In the genomic region with DNA sequence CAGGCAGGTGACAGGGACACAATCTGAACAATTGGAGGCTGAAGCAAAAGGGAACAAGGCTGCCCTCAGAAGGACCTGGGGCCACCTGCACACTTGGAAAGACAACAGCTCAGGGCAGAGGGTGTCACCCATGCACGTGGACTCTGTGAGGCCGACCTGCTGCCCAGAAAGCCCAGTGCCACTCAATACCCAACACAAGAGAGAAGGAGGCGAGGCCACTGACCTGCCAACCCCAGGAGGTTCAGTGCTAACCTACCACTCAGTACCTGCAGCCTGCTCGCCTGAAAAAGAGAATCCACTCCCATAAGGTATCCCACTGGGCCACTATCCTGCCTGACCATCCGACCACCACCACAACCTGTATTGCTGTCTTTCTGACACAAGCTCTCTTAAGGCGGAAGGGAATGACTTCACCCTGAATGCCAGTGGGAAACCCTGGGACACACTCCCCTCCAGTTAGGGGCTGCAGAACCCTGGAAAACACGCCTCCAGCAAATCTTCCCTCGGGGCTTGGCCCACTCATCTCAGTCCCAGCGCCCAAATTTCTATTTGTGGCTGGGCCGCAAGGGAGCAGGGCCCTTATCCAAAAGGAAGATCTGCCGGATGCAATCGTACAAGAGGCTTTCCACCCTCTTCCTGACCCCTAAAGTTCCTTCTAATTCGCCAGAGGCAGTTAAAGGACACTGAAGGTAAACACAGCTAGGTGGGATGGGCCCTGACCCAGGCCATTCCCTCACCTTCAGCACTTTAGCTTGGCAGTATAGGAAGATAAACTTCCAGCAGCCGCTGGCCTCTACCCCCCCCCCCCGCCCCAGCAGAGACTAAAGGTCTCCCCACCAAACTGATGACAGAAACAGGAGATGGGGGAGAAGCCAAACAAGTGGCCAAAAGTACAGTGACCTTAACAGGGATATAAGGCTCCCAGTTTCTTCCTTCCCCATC, we compare ENCODE assay signal across 12 mouse cellular contexts. TPM values are rescaled to one million over a fixed set of nuclear protein-coding genes. Genes with fewer than 3 reads are reported as not detected.
DNase-seq lines count a peak whose midpoint lies in the region; ATAC-seq and TF ChIP-seq lines count a peak whose summit lies in the region.
"Had no signal": no experiment of that assay in that cellular context is flagged by ENCODE, and none has a peak within 500 bp of the region (broad histone marks: within the 10 kb centered on the region; RNA-seq: fewer than 3 reads in every experiment).

No protein-coding gene starts in this region.

- H3K4me2 ChIP-seq in heart, embryonic 13.5 days: peak overlapping the region; percentile 95
- peak overlapping the region; percentile 23; the same call in 1 of the 2 replicates for H3K4me2 ChIP-seq in lung, embryonic 14.5 days
- H3K4me2 ChIP-seq in intestine, postnatal 0 days (replicated peaks; ENCODE audit: low read depth): peak overlapping the region; percentile 88
- peak overlapping the region; percentile 96 for H3K4me2 ChIP-seq in stomach, embryonic 15.5 days
- H3K4me2 ChIP-seq: embryonic facial prominence, embryonic 12.5 days had no signal

- WGBS in heart, embryonic 13.5 days: 33% methylated on average over 15 of the region's 15 CpGs
- WGBS in lung, embryonic 14.5 days: 40% methylated on average over 15 of the region's 15 CpGs
- 23% methylated on average over 15 of the region's 15 CpGs for WGBS in intestine, postnatal 0 days
- WGBS in stomach, embryonic 15.5 days: 44% methylated on average over 15 of the region's 15 CpGs

- H3K4me3 ChIP-seq in heart, embryonic 13.5 days: peak overlapping the region; percentile 71; the same call in 1 of the 2 replicates
- H3K4me3 ChIP-seq in lung, embryonic 14.5 days (ENCODE audit: low read depth, low read length): no peak overlapping the region
- H3K4me3 ChIP-seq in intestine, postnatal 0 days (ENCODE audit: low read depth, low read length): peak overlapping the region; percentile 74
- H3K4me3 ChIP-seq in stomach, embryonic 15.5 days (replicated peaks): peak overlapping the region; percentile 67
- H3K4me3 ChIP-seq: hindbrain, embryonic 15.5 days had no signal

- H3K4me1 ChIP-seq in heart, embryonic 13.5 days: peaks cover 43% of the 10 kb centered on the region
- H3K4me1 ChIP-seq in lung, embryonic 14.5 days (ENCODE audit: insufficient read depth): peaks cover 8% of the 10 kb centered on the region
- peaks cover 19% of the 10 kb centered on the region for H3K4me1 ChIP-seq in intestine, postnatal 0 days (replicated peaks; ENCODE audit: control insufficient read depth, insufficient read depth, low read length)
- peaks cover 52% of the 10 kb centered on the region for H3K4me1 ChIP-seq in stomach, embryonic 15.5 days

- H3K27me3 ChIP-seq in heart, embryonic 13.5 days (replicated peaks): peaks cover 98% of the 10 kb centered on the region
- H3K27me3 ChIP-seq in lung, embryonic 14.5 days (ENCODE audit: insufficient read depth, low read length): peaks cover 36% of the 10 kb centered on the region
- H3K27me3 ChIP-seq in intestine, postnatal 0 days (replicated peaks; ENCODE audit: control insufficient read depth, insufficient read depth, low read length): no peaks in the 10 kb centered on the region
- H3K27me3 ChIP-seq in stomach, embryonic 15.5 days (replicated peaks): no peaks in the 10 kb centered on the region

- H3K36me3 ChIP-seq in heart, embryonic 13.5 days: no peaks in the 10 kb centered on the region
- H3K36me3 ChIP-seq in lung, embryonic 14.5 days (ENCODE audit: insufficient read depth): no peaks in the 10 kb centered on the region
- no peaks in the 10 kb centered on the region; the same call in 1 of the 2 replicates for H3K36me3 ChIP-seq in intestine, postnatal 0 days (ENCODE audit: control insufficient read depth, insufficient read depth)
- H3K36me3 ChIP-seq in stomach, embryonic 15.5 days: no peaks in the 10 kb centered on the region
- H3K36me3 ChIP-seq: embryonic facial prominence, embryonic 12.5 days; hindbrain, embryonic 15.5 days had no signal

- no peak overlapping the region for H3K27ac ChIP-seq in heart, embryonic 13.5 days (replicated peaks)
- H3K27ac ChIP-seq in lung, embryonic 14.5 days (ENCODE audit: low read depth): no peak overlapping the region
- peak overlapping the region; percentile 100 for H3K27ac ChIP-seq in intestine, postnatal 0 days (ENCODE audit: low read depth, low read length)
- H3K27ac ChIP-seq in stomach, embryonic 15.5 days: peak overlapping the region; percentile 57
- H3K27ac ChIP-seq: embryonic facial prominence, embryonic 12.5 days; hindbrain, embryonic 15.5 days had no signal

- TF ChIP-seq CTCF in lung, embryonic 14.5 days (IDR thresholded peaks at IDR 0.05; ENCODE audit: low read depth): no peak
- TF ChIP-seq CTCF in intestine, postnatal 0 days (IDR thresholded peaks at IDR 0.05; ENCODE audit: low read depth): no peak

- no peak for ATAC-seq in heart, embryonic 13.5 days (ENCODE audit: extremely low read depth, insufficient number of reproducible peaks, low FRiP score, low TSS enrichment)
- no peak for ATAC-seq in lung, embryonic 14.5 days (ENCODE audit: insufficient read depth)
- no peak for ATAC-seq in intestine, postnatal 0 days
- ATAC-seq in stomach, embryonic 15.5 days (ENCODE audit: insufficient read depth, low FRiP score, low read depth): no peak
- no peak for ATAC-seq in frontal cortex, adult (ENCODE audit: low TSS enrichment)
- ATAC-seq: activated CD4-positive, CD25-positive, alpha-beta regulatory T cell, adult 4 months had no signal

- no peak overlapping the region for H3K9ac ChIP-seq in heart, embryonic 13.5 days
- H3K9ac ChIP-seq in lung, embryonic 14.5 days: no peak overlapping the region
- peak overlapping the region; percentile 99 for H3K9ac ChIP-seq in intestine, postnatal 0 days (ENCODE audit: low read depth, low read length)
- no peak overlapping the region for H3K9ac ChIP-seq in stomach, embryonic 15.5 days
- H3K9ac ChIP-seq: embryonic facial prominence, embryonic 12.5 days; hindbrain, embryonic 15.5 days had no signal

- H3K9me3 ChIP-seq in heart, embryonic 13.5 days: no peaks in the 10 kb centered on the region
- no peaks in the 10 kb centered on the region for H3K9me3 ChIP-seq in lung, embryonic 14.5 days (ENCODE audit: low read depth, low read length)
- H3K9me3 ChIP-seq in intestine, postnatal 0 days (ENCODE audit: control insufficient read depth): no peaks in the 10 kb centered on the region
- no peaks in the 10 kb centered on the region for H3K9me3 ChIP-seq in stomach, embryonic 15.5 days
- H3K9me3 ChIP-seq: embryonic facial prominence, embryonic 12.5 days; hindbrain, embryonic 15.5 days had no signal

- no peak for DNase-seq in heart, adult 8-10 months (ENCODE audit: low spot score)
- peak; percentile 31 for DNase-seq in lung, embryonic 14.5 days
- no peak for DNase-seq in lung, postnatal 10 days
- DNase-seq in embryo, embryonic 10.5 days (ENCODE audit: low spot score): no peak

RNA-seq across cellular contexts. Expression of a gene that starts 14.6 kb away (rescaled TPM):
- 1.8 and 2.3 TPM in 2 replicates for polyA plus RNA-seq in heart, embryonic 13.5 days (2015; fragmentation: Nextera tagmentation; extraction: Ambion mirVana)
- total RNA-seq in heart, adult 8-10 months (2022): 1 to 10 TPM; 2.8 to 4.0 (median 3.2) TPM
- polyA plus RNA-seq in lung, embryonic 14.5 days (2014; fragmentation: Nextera tagmentation; extraction: Ambion mirVana): 2.8 and 3.2 TPM in 2 replicates
- 14.3 and 15.1 TPM in 2 replicates for polyA plus RNA-seq in intestine, postnatal 0 days (2015; fragmentation: Nextera tagmentation; extraction: Ambion mirVana)
- 11.8 and 12.6 TPM in 2 replicates for polyA plus RNA-seq in stomach, embryonic 15.5 days (2015; fragmentation: Nextera tagmentation; extraction: Ambion mirVana)

RNA-seq across cellular contexts. Expression of a gene that starts 40.8 kb away (rescaled TPM):
- polyA plus RNA-seq in heart, embryonic 13.5 days (2015; fragmentation: Nextera tagmentation; extraction: Ambion mirVana): 1.1 and 1.6 TPM in 2 replicates
- total RNA-seq in heart, adult 8-10 months (2022): 10 to 100 TPM; 19.5 to 31.7 (median 25.4) TPM
- polyA plus RNA-seq in lung, embryonic 14.5 days (2014; fragmentation: Nextera tagmentation; extraction: Ambion mirVana): 0.33 and 0.54 TPM in 2 replicates
- polyA plus RNA-seq in intestine, postnatal 0 days (2015; fragmentation: Nextera tagmentation; extraction: Ambion mirVana): 1.3 and 1.6 TPM in 2 replicates
- polyA plus RNA-seq in stomach, embryonic 15.5 days (2015; fragmentation: Nextera tagmentation; extraction: Ambion mirVana): 2.0 and 2.1 TPM in 2 replicates
- total RNA-seq: CH12.LX had no signal

RNA-seq across cellular contexts. Expression of a gene that starts 57.1 kb away (rescaled TPM):
- 49.8 and 52.0 TPM in 2 replicates for polyA plus RNA-seq in heart, embryonic 13.5 days (2015; fragmentation: Nextera tagmentation; extraction: Ambion mirVana)
- total RNA-seq in heart, adult 8-10 months (2022): 10 to 100 TPM; 24.9 to 35.0 (median 29.2) TPM
- 84.4 and 92.2 TPM in 2 replicates for polyA plus RNA-seq in lung, embryonic 14.5 days (2014; fragmentation: Nextera tagmentation; extraction: Ambion mirVana)
- polyA plus RNA-seq in intestine, postnatal 0 days (2015; fragmentation: Nextera tagmentation; extraction: Ambion mirVana): 35.6 and 41.8 TPM in 2 replicates
- 72.3 and 80.0 TPM in 2 replicates for polyA plus RNA-seq in stomach, embryonic 15.5 days (2015; fragmentation: Nextera tagmentation; extraction: Ambion mirVana)

RNA-seq across cellular contexts. Expression of a gene that starts 57.1 kb away (rescaled TPM):
- 12.3 and 14.3 TPM in 2 replicates for polyA plus RNA-seq in heart, embryonic 13.5 days (2015; fragmentation: Nextera tagmentation; extraction: Ambion mirVana)
- total RNA-seq in heart, adult 8-10 months (2022): 10 to 100 TPM in 3 of 4 experiments, 1 to 10 TPM in 1; 8.2 to 15.2 (median 12.1) TPM
- polyA plus RNA-seq in lung, embryonic 14.5 days (2014; fragmentation: Nextera tagmentation; extraction: Ambion mirVana): 17.3 and 18.1 TPM in 2 replicates
- polyA plus RNA-seq in intestine, postnatal 0 days (2015; fragmentation: Nextera tagmentation; extraction: Ambion mirVana): 6.9 and 7.7 TPM in 2 replicates
- 13.1 and 14.1 TPM in 2 replicates for polyA plus RNA-seq in stomach, embryonic 15.5 days (2015; fragmentation: Nextera tagmentation; extraction: Ambion mirVana)

Comparison
In these comparisons a context has a peak if more than half of its experiments do, and no peak if none do; other contexts are left out.
1. H3K27ac ChIP-seq: peak in intestine, postnatal 0 days (single experiment) and stomach, embryonic 15.5 days (single experiment); none in heart, embryonic 13.5 days (single experiment) and lung, embryonic 14.5 days (single experiment).
2. H3K4me2 ChIP-seq: peak in every context shown above with its lines; median percentile 96 in stomach, embryonic 15.5 days; 95 in heart, embryonic 13.5 days; 88 in intestine, postnatal 0 days; 23 in lung, embryonic 14.5 days.